Mouse (Mus musculus): ENCODE data around the gene Elp4. TPM values are rescaled to one million over a fixed set of nuclear protein-coding genes. Genes with fewer than 3 reads are reported as not detected.

Elp4 gene
- polyA plus RNA-seq, 1 experiment: 4.7 TPM

DNA sequence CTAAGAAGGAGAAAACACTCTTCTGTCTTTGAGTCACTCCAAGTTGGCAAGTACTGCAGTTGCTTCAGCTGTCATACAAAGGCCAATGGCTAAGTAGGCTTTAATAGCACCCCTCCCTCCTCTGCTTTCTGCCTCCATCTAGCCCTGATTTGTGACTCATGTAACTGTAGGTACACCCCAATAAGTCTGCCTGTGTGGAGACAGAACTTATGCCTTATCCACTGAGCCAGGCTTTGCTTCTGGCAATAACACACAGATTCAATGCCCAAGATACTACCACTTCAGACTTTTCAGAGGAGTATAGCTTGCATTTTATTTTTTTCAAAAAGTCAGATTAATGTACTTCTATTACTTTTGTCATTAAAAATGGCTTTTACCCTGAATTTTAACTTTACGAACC is 114.4 kb downstream of the Elp4 start:
- Histone ChIP-seq H3K4me1 (replicated peaks; ENCODE audit: control insufficient read depth, insufficient read depth, low read length) (no peaks in the 10 kb centered on the region), H3K36me3 (ENCODE audit: control insufficient read depth, insufficient read depth, low read length) (no peaks in the 10 kb centered on the region), H3K4me3 (ENCODE audit: control insufficient read depth, insufficient read depth, low read length) (no peak overlapping the region), H3K27me3 (ENCODE audit: control insufficient read depth, insufficient read depth, low read length) (no peaks in the 10 kb centered on the region), H3K27ac (ENCODE audit: control insufficient read depth, insufficient read depth, low read length) (no peak overlapping the region)
- 98% methylated on average over 1 of the region's 1 CpGs for WGBS
- DNase-seq: no peak
- no peak for TF ChIP-seq CTCF (IDR thresholded peaks at IDR 0.05; ENCODE audit: borderline replicate concordance, control insufficient read depth, extremely low read depth, insufficient read depth, low read length, poor library complexity)
- no peak for TF ChIP-seq POLR2A (IDR thresholded peaks at IDR 0.05; ENCODE audit: control insufficient read depth, extremely low read depth, insufficient read depth, low read length, poor library complexity)

DNA sequence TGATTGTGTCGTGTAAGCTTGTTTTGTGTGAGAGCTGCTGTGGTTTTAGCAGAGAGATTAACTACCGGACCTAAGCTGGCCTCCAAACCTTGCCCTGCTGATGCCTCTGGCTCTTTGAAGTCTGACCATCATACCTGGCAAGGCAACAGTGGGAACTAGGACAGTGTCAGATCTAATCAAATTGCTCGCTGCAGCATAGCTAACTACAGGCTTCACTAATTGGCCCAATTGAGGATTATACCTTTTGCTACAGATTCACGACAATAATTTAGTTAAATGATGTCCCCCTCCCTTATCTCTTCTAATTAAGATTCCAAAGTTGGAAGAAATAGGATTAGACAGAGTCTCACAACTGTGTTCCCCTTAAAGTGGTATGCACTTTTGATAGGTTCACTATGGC is 116.6 kb downstream of the Elp4 start:
- Histone ChIP-seq H3K4me3 (ENCODE audit: control insufficient read depth, insufficient read depth, low read length) (no peak overlapping the region), H3K27me3 (ENCODE audit: control insufficient read depth, insufficient read depth, low read length) (no peaks in the 10 kb centered on the region), H3K27ac (ENCODE audit: control insufficient read depth, insufficient read depth, low read length) (no peak overlapping the region), H3K36me3 (ENCODE audit: control insufficient read depth, insufficient read depth, low read length) (no peaks in the 10 kb centered on the region), H3K4me1 (replicated peaks; ENCODE audit: control insufficient read depth, insufficient read depth, low read length) (no peaks in the 10 kb centered on the region)
- DNase-seq: no peak
- TF ChIP-seq POLR2A (IDR thresholded peaks at IDR 0.05; ENCODE audit: control insufficient read depth, extremely low read depth, insufficient read depth, low read length, poor library complexity) (no peak), CTCF (IDR thresholded peaks at IDR 0.05; ENCODE audit: borderline replicate concordance, control insufficient read depth, extremely low read depth, insufficient read depth, low read length, poor library complexity) (no peak)
- 94% methylated on average over 4 of the region's 4 CpGs for WGBS

- no peak for DNase-seq
- Histone ChIP-seq H3K27ac (ENCODE audit: control insufficient read depth, insufficient read depth, low read length) (no peak overlapping the region), H3K27me3 (ENCODE audit: control insufficient read depth, insufficient read depth, low read length) (no peaks in the 10 kb centered on the region), H3K4me1 (replicated peaks; ENCODE audit: control insufficient read depth, insufficient read depth, low read length) (no peaks in the 10 kb centered on the region), H3K36me3 (ENCODE audit: control insufficient read depth, insufficient read depth, low read length) (no peaks in the 10 kb centered on the region), H3K4me3 (ENCODE audit: control insufficient read depth, insufficient read depth, low read length) (no peak overlapping the region)
- WGBS: 82% methylated on average over 2 of the region's 2 CpGs
- TF ChIP-seq CTCF (IDR thresholded peaks at IDR 0.05; ENCODE audit: borderline replicate concordance, control insufficient read depth, extremely low read depth, insufficient read depth, low read length, poor library complexity): no peak
- TF ChIP-seq POLR2A (IDR thresholded peaks at IDR 0.05; ENCODE audit: control insufficient read depth, extremely low read depth, insufficient read depth, low read length, poor library complexity): no peak
Measured at GRCm38 (mm10) chr2:105786986-105787385, 117.4 kb downstream of the Elp4 start.

DNA sequence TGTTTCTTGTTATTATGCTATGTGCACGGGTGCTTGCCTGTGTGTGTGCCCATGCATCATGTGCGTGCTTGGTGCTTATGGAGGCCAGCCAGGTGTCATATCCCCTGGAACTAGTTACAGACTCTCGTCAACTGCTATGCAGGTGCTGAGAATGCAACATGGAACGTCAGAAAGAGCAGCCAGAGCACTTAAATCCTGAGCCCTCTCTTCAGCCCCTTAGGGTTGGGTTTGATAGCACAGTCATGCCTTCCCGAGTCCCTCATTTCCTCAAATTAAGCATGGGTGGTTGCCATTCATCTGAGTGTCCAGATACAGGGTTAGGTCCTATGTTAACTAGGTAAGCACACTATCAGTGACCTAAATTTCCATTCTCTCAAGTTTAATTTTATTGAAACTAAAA is 121.5 kb downstream of the Elp4 start:
- 95% methylated on average over 5 of the region's 5 CpGs for WGBS
- TF ChIP-seq POLR2A (IDR thresholded peaks at IDR 0.05; ENCODE audit: control insufficient read depth, extremely low read depth, insufficient read depth, low read length, poor library complexity): no peak
- TF ChIP-seq CTCF (IDR thresholded peaks at IDR 0.05; ENCODE audit: borderline replicate concordance, control insufficient read depth, extremely low read depth, insufficient read depth, low read length, poor library complexity): no peak
- Histone ChIP-seq H3K27ac (ENCODE audit: control insufficient read depth, insufficient read depth, low read length) (no peak overlapping the region), H3K27me3 (ENCODE audit: control insufficient read depth, insufficient read depth, low read length) (no peaks in the 10 kb centered on the region), H3K4me1 (replicated peaks; ENCODE audit: control insufficient read depth, insufficient read depth, low read length) (no peaks in the 10 kb centered on the region), H3K4me3 (ENCODE audit: control insufficient read depth, insufficient read depth, low read length) (no peak overlapping the region), H3K36me3 (ENCODE audit: control insufficient read depth, insufficient read depth, low read length) (no peaks in the 10 kb centered on the region)
- DNase-seq: no peak

GRCm38 (mm10) chr2:105780739-105781138 is 123.6 kb downstream of the Elp4 start:
- WGBS: 86% methylated on average over 1 of the region's 1 CpGs
- no peak overlapping the region for H3K27ac ChIP-seq (ENCODE audit: control insufficient read depth, insufficient read depth, low read length)
- no peak overlapping the region for H3K4me3 ChIP-seq (ENCODE audit: control insufficient read depth, insufficient read depth, low read length)
- TF ChIP-seq CTCF (IDR thresholded peaks at IDR 0.05; ENCODE audit: borderline replicate concordance, control insufficient read depth, extremely low read depth, insufficient read depth, low read length, poor library complexity) (no peak), POLR2A (IDR thresholded peaks at IDR 0.05; ENCODE audit: control insufficient read depth, extremely low read depth, insufficient read depth, low read length, poor library complexity) (no peak)
- no peaks in the 10 kb centered on the region for H3K36me3 ChIP-seq (ENCODE audit: control insufficient read depth, insufficient read depth, low read length)
- no peaks in the 10 kb centered on the region for H3K4me1 ChIP-seq (replicated peaks; ENCODE audit: control insufficient read depth, insufficient read depth, low read length)
- DNase-seq: no peak
- H3K27me3 ChIP-seq (ENCODE audit: control insufficient read depth, insufficient read depth, low read length): no peaks in the 10 kb centered on the region

- Histone ChIP-seq H3K27me3 (ENCODE audit: control insufficient read depth, insufficient read depth, low read length) (no peaks in the 10 kb centered on the region), H3K36me3 (ENCODE audit: control insufficient read depth, insufficient read depth, low read length) (no peaks in the 10 kb centered on the region), H3K27ac (ENCODE audit: control insufficient read depth, insufficient read depth, low read length) (no peak overlapping the region), H3K4me3 (ENCODE audit: control insufficient read depth, insufficient read depth, low read length) (no peak overlapping the region), H3K4me1 (replicated peaks; ENCODE audit: control insufficient read depth, insufficient read depth, low read length) (no peaks in the 10 kb centered on the region)
- WGBS: 91% methylated on average over 6 of the region's 6 CpGs
- DNase-seq: no peak
- TF ChIP-seq CTCF (IDR thresholded peaks at IDR 0.05; ENCODE audit: borderline replicate concordance, control insufficient read depth, extremely low read depth, insufficient read depth, low read length, poor library complexity): no peak
- TF ChIP-seq POLR2A (IDR thresholded peaks at IDR 0.05; ENCODE audit: control insufficient read depth, extremely low read depth, insufficient read depth, low read length, poor library complexity): no peak
Measured at GRCm38 (mm10) chr2:105779320-105779891, 125.0 kb downstream of the Elp4 start.

- Histone ChIP-seq H3K36me3 (ENCODE audit: control insufficient read depth, insufficient read depth, low read length) (no peaks in the 10 kb centered on the region), H3K4me1 (replicated peaks; ENCODE audit: control insufficient read depth, insufficient read depth, low read length) (no peaks in the 10 kb centered on the region), H3K27me3 (ENCODE audit: control insufficient read depth, insufficient read depth, low read length) (no peaks in the 10 kb centered on the region), H3K27ac (ENCODE audit: control insufficient read depth, insufficient read depth, low read length) (no peak overlapping the region), H3K4me3 (ENCODE audit: control insufficient read depth, insufficient read depth, low read length) (no peak overlapping the region)
- 96% methylated on average over 3 of the region's 3 CpGs for WGBS
- no peak for TF ChIP-seq POLR2A (IDR thresholded peaks at IDR 0.05; ENCODE audit: control insufficient read depth, extremely low read depth, insufficient read depth, low read length, poor library complexity)
- TF ChIP-seq CTCF (IDR thresholded peaks at IDR 0.05; ENCODE audit: borderline replicate concordance, control insufficient read depth, extremely low read depth, insufficient read depth, low read length, poor library complexity): no peak
- no peak for DNase-seq
Measured at GRCm38 (mm10) chr2:105771314-105771713, 133.1 kb downstream of the Elp4 start.
